Comparison of ENCODE assay signal across 13 mouse cellular contexts in the genomic region with DNA sequence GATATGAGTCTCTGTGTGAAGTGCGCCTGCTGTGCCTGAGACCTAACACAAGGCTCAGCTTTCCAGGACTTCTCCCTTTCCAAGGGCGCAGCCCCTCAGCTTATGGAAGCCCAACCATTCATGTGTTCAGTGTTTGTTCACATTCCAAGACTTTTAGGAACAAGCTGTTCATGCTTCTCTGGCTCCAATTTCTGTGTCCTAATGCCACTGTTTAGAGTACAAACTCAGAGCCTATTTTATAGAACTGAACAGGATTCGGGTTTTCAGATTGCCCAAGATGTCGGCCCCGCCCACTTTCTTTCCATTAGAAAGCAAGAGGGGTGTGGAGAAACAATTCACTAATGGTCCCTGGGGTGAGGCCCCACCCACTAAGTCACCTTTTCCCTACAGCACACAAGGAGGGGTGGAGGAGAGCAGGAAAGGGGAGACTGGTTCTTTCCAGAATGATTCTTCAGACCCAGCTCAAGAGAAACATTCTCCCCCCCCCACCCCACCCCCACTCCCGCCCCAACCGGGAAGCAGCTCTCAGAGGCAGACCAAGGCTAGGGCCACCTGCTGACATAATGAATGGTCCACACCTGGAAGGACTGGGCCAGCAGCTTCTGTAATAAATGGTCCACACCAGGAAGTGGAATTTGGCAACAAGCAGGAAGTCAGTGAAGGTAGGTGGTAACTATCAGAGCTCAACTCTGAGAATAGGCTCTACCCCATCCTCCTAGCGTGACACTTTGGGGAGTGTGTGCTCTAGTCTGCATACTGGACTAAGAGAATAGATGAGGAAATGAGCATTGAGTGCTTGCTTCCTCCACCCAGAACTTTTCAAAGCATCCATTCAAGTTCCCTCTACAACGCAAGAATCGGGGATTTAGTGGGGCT.
A peak's percentile ranks its signal among the peaks of the same experiment; 100 is the strongest.
DNase-seq lines count a peak whose midpoint lies in the region; ATAC-seq lines count a peak whose summit lies in the region.
"Had no signal": no experiment of that assay in that cellular context is flagged by ENCODE, and none has a peak within 500 bp of the region (broad histone marks: within the 10 kb centered on the region; RNA-seq: fewer than 3 reads in every experiment).

No protein-coding gene starts in this region.

- H3K36me3 ChIP-seq in limb, embryonic 11.5 days (ENCODE audit: control insufficient read depth, insufficient read depth, low read length): no peaks in the 10 kb centered on the region
- H3K36me3 ChIP-seq in limb, embryonic 10.5 days: no peaks in the 10 kb centered on the region
- H3K36me3 ChIP-seq in stomach, embryonic 16.5 days (ENCODE audit: control insufficient read depth, insufficient read depth, low read length): no peaks in the 10 kb centered on the region
- H3K36me3 ChIP-seq: hindbrain, embryonic 13.5 days had no signal

- H3K4me2 ChIP-seq in limb, embryonic 11.5 days (ENCODE audit: low read depth, severe bottlenecking): no peak overlapping the region
- H3K4me2 ChIP-seq in stomach, embryonic 16.5 days (ENCODE audit: low read depth, low read length): peak overlapping the region; percentile 22; the same call in 1 of the 2 replicates
- H3K4me2 ChIP-seq: hindbrain, embryonic 13.5 days had no signal

- no peaks in the 10 kb centered on the region for H3K27me3 ChIP-seq in limb, embryonic 11.5 days (ENCODE audit: control insufficient read depth, insufficient read depth, low read length)
- no peaks in the 10 kb centered on the region for H3K27me3 ChIP-seq in limb, embryonic 10.5 days (ENCODE audit: low read depth, poor library complexity, severe bottlenecking)
- H3K27me3 ChIP-seq in stomach, embryonic 16.5 days (ENCODE audit: control insufficient read depth, insufficient read depth, low read length): no peaks in the 10 kb centered on the region
- H3K27me3 ChIP-seq: hindbrain, embryonic 13.5 days had no signal

- no peaks in the 10 kb centered on the region for H3K4me1 ChIP-seq in limb, embryonic 11.5 days (ENCODE audit: control insufficient read depth, insufficient read depth, low read length)
- peaks cover 7% of the 10 kb centered on the region for H3K4me1 ChIP-seq in limb, embryonic 10.5 days
- H3K4me1 ChIP-seq in stomach, embryonic 16.5 days (ENCODE audit: control insufficient read depth, insufficient read depth, low read length): peaks cover 8% of the 10 kb centered on the region; the same call in 1 of the 2 replicates
- H3K4me1 ChIP-seq: hindbrain, embryonic 13.5 days had no signal

- DNase-seq in limb, embryonic 11.5 days (ENCODE audit: low spot score): no peak
- DNase-seq in limb, embryonic 10.5 days (ENCODE audit: low spot score): no peak
- DNase-seq in adipocyte (ENCODE audit: low spot score): peak; percentile 22
- peak; percentile 12 for DNase-seq in kidney, postnatal 14 days
- DNase-seq in Muller cell, postnatal 12 days (ENCODE audit: inconsistent ontology term): no peak
- no peak for DNase-seq in spleen, adult 12 weeks (ENCODE audit: low spot score)
- DNase-seq: adrenal gland, postnatal 36 days; cerebellum, postnatal 10 days; thymus, adult 2 months had no signal

- no peak overlapping the region for H3K4me3 ChIP-seq in limb, embryonic 11.5 days (ENCODE audit: low read depth, low read length)
- H3K4me3 ChIP-seq in limb, embryonic 10.5 days: no peak overlapping the region
- no peak overlapping the region for H3K4me3 ChIP-seq in stomach, embryonic 16.5 days (replicated peaks; ENCODE audit: low read length)
- H3K4me3 ChIP-seq: hindbrain, embryonic 13.5 days; myocyte had no signal

- H3K27ac ChIP-seq in limb, embryonic 11.5 days (replicated peaks; ENCODE audit: low read depth, low read length): no peak overlapping the region
- H3K27ac ChIP-seq in limb, embryonic 10.5 days: no peak overlapping the region
- H3K27ac ChIP-seq in stomach, embryonic 16.5 days (ENCODE audit: low read length): peak overlapping the region; percentile 67
- H3K27ac ChIP-seq: hindbrain, embryonic 13.5 days; liver, embryonic 14.5 days had no signal

- no peak overlapping the region for H3K9ac ChIP-seq in limb, embryonic 11.5 days (ENCODE audit: low read length)
- no peak overlapping the region for H3K9ac ChIP-seq in stomach, embryonic 16.5 days (ENCODE audit: low read length)
- H3K9ac ChIP-seq: hindbrain, embryonic 13.5 days; liver, embryonic 14.5 days had no signal

- ATAC-seq in limb, embryonic 11.5 days (ENCODE audit: insufficient number of reproducible peaks, low FRiP score, low TSS enrichment, low read depth): 0 out of 2 replicates have a peak, but pooled peaks have one; percentile 44
- peak; percentile 87 for ATAC-seq in stomach, embryonic 16.5 days (ENCODE audit: insufficient read depth, low FRiP score)

- H3K9me3 ChIP-seq in limb, embryonic 11.5 days (ENCODE audit: control insufficient read depth, low read length): no peaks in the 10 kb centered on the region
- H3K9me3 ChIP-seq in limb, embryonic 10.5 days (replicated peaks): no peaks in the 10 kb centered on the region
- H3K9me3 ChIP-seq in stomach, embryonic 16.5 days (replicated peaks; ENCODE audit: control insufficient read depth, low read length): no peaks in the 10 kb centered on the region
- H3K9me3 ChIP-seq: hindbrain, embryonic 13.5 days had no signal

- WGBS in limb, embryonic 11.5 days: 57% methylated on average over 10 of the region's 10 CpGs
- WGBS in limb, embryonic 10.5 days: 56% methylated on average over 10 of the region's 10 CpGs
- WGBS in stomach, embryonic 16.5 days: 46% methylated on average over 10 of the region's 10 CpGs

Comparison
In these comparisons a context has a peak if more than half of its experiments do, and no peak if none do; other contexts are left out.
1. DNase-seq: peak in adipocyte (single experiment) and kidney, postnatal 14 days (single experiment); none in limb, embryonic 11.5 days (single experiment), limb, embryonic 10.5 days (single experiment), Muller cell, postnatal 12 days (single experiment) and spleen, adult 12 weeks (single experiment).